Mouse (Mus musculus) layer of hippocampus, adult 8-10 months (tissue): ENCODE data around the gene Pla2g6. TPM values are rescaled to one million over a fixed set of nuclear protein-coding genes. Genes with fewer than 3 reads are reported as not detected.

Source experiments
- DNase-seq, 2 experiments: peaks; one replicate each; pipeline ENCODE4 v3.0.0; 2022; ENCODE audit warnings: low spot score in 2 of 2
- microRNA-seq, 2 experiments: library from miRNA; unstranded; fragments of <30 nt; microRNA quantifications; one replicate each; pipeline ENCODE4 v1.2.0; 2022
- total RNA-seq, 4 experiments: library from RNA; stranded (reverse); gene quantifications; 2 replicates each; pipeline ENCODE4 v1.2.4; 2022

Gene Pla2g6
- total RNA-seq, 4 experiments from 2014 or later: 21.0 to 24.8 (median 23.8) TPM

DNA sequence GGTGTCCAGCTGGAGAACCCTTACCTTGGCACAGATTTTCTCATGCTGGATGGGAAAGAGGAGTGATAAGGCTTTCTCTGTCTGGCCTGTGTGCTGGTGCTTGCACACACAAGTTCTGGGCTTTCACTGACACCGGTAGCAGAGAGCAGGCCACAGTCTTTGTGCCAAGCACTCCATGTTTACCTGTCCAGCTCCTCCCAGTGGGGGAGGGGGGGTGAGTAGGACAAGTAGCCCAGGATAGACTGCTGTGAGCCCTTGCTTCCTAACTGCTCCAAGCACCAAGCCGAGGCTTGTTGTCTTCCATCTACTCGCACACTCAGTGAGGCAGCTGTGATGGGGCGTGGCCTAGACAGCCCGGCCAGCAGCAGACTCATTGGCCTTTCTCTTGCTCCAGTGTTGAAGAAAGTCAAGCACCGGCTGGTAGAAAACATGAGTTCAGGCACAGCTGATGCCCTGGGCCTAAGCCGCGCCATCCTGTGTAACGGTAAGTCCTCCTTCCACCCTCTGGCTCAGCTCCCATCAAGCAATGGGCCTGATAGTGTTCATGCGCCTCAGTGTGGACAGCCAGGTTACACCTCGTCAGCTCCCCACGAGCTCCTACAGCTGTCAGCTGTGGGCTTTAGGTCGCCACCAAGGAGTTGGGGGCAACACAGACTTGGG, 85.5 kb downstream of the Pla2g6 start:
- DNase-seq: no peak

DNA sequence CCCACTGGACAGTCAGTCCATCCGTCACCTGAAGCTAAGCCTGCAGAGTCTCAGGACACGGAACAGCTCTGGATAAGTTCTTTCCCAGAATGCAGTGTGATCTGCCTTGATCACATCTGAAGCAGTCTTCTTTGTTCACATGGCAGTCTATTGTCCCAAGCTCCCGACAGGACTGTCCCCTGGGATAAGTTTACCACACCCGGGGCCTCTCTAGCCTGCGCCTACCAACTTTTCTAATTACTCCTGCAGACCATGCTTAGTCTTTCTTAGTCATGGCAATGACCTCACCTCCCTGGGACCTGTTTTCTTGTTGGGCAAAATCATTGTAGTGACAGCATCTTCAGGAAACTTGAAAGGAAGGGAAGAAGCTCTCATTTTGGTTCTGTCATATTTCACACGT, 90.2 kb downstream of the Pla2g6 start:
- DNase-seq: no peak

Small RNA genes lying within 50 kb of the gene (microRNA-seq; reads per million reads assigned to microRNA genes)
- gene Mir1943: 3.8 to 5.1 reads per million in 2 experiments

Other genes starting within 250 kb of the Pla2g6 start
- 10 to 100 TPM; 36.0 to 40.9 (median 38.3) TPM for gene Micall1, start 219.5 kb downstream of the Pla2g6 start, total RNA-seq
- 100 to 1,000 TPM in 1 of 4 experiments, 10 to 100 TPM in 3; 78.1 to 105 (median 92.0) TPM for gene Polr2f, start 187.4 kb downstream of the Pla2g6 start, total RNA-seq
- gene 1700088E04Rik, start 187.1 kb downstream of the Pla2g6 start, total RNA-seq: 10 to 100 TPM in 3 of 4 experiments, 1 to 10 TPM in 1; 9.4 to 12.9 (median 11.1) TPM
- 10 to 100 TPM; 34.6 to 40.4 (median 37.8) TPM for gene Sox10, start 163.2 kb downstream of the Pla2g6 start, total RNA-seq
- gene Pick1, start 99.2 kb downstream of the Pla2g6 start, total RNA-seq: 10 to 100 TPM; 46.2 to 63.5 (median 50.6) TPM
- gene Gm49486, start 99.0 kb downstream of the Pla2g6 start, total RNA-seq: under 1 TPM; 0.20 to 0.77 (median 0.49) TPM
- under 1 TPM in 1 of 4 experiments, not detected in 3; 0.30 TPM for gene Slc16a8, start 73.6 kb downstream of the Pla2g6 start, total RNA-seq
- gene Baiap2l2, start 42.9 kb downstream of the Pla2g6 start, total RNA-seq: 10 to 100 TPM in 2 of 4 experiments, 1 to 10 TPM in 2; 1.5 to 19.3 (median 10.9) TPM
- 1 to 10 TPM; 1.2 to 3.7 (median 2.3) TPM for gene Maff, start 18.2 kb upstream of the Pla2g6 start, total RNA-seq
- 10 to 100 TPM; 52.5 to 66.5 (median 57.2) TPM for gene Tmem184b, start 75.2 kb upstream of the Pla2g6 start, total RNA-seq
- 100 to 1,000 TPM; 112 to 137 (median 123) TPM for gene Csnk1e, start 127.2 kb upstream of the Pla2g6 start, total RNA-seq
- gene Kcnj4, start 176.9 kb upstream of the Pla2g6 start, total RNA-seq: 10 to 100 TPM; 81.3 to 98.0 (median 88.7) TPM
- under 1 TPM in 3 of 4 experiments, not detected in 1; 0.23 to 0.45 (median 0.32) TPM for gene Kdelr3, start 188.0 kb upstream of the Pla2g6 start, total RNA-seq
- 100 to 1,000 TPM; 307 to 352 (median 330) TPM for gene Ddx17, start 218.4 kb upstream of the Pla2g6 start, total RNA-seq